Mouse (Mus musculus): ENCODE measurements around the gene Gm21876. TPM values are rescaled to one million over a fixed set of nuclear protein-coding genes. Genes with fewer than 3 reads are reported as not detected.
"Not testable (repeated sequence)": the region's sequence is repeated elsewhere in the genome, so short reads cannot be mapped to it uniquely, and the experiment has no call there.

The Gm21876 gene
- total RNA-seq (2021) (not detected), polyA plus RNA-seq (2012; rRNA removed) (not detected in 2 replicates)
- long read RNA-seq: 0 reads

GRCm38 (mm10) chrX:21175553-21175952, at the start of gene Gm21876:
Gm21876 (minus strand) TSS chrX:21175653.
- Histone ChIP-seq H3K9ac (ENCODE audit: low read depth, low read length) (no peak within 1 kb of the TSS), H3K4me3 (no peak within 1 kb of the TSS), H3K4me1 (ENCODE audit: control insufficient read depth, insufficient read depth, low read length) (no peaks in the 10 kb centered on the region), H3K79me2 (replicated peaks; ENCODE audit: control insufficient read depth, insufficient read depth, low read length) (no peaks in the 10 kb centered on the region), H3K36me3 (ENCODE audit: control insufficient read depth, insufficient read depth, low read length) (no peaks in the 10 kb centered on the region), H3K27ac (no peak within 1 kb of the TSS), H3K27me3 (ENCODE audit: control insufficient read depth, insufficient read depth, low read length) (no peaks in the 10 kb centered on the region)
- WGBS: 46% methylated on average over 3 of the region's 3 CpGs
- DNase-seq: no peak
- TF ChIP-seq POLR2A (IDR thresholded peaks at IDR 0.05; ENCODE audit: insufficient read depth, low read depth, low read length) (no peak), CTCF (IDR thresholded peaks at IDR 0.05) (no peak), EP300 (IDR thresholded peaks at IDR 0.05; ENCODE audit: insufficient read depth, low read depth, low read length) (no peak)
- intact Hi-C loops (cut with DNase I): no loop called here

- intact Hi-C loops (cut with DNase I): no loop called here
- TF ChIP-seq CTCF (IDR thresholded peaks at IDR 0.05) (no peak), POLR2A (IDR thresholded peaks at IDR 0.05; ENCODE audit: insufficient read depth, low read depth, low read length) (no peak), EP300 (IDR thresholded peaks at IDR 0.05; ENCODE audit: insufficient read depth, low read depth, low read length) (no peak)
- WGBS: 38% methylated on average over 3 of the region's 3 CpGs
These were observed 45.0 kb upstream of the Gm21876 start for GRCm38 (mm10) chrX:21220422-21220821.

GRCm38 (mm10) chrX:21146675-21147074, 28.8 kb downstream of the Gm21876 start:
- H3K27ac ChIP-seq; H3K79me2 ChIP-seq (replicated peaks; ENCODE audit: control insufficient read depth, insufficient read depth, low read length); H3K4me3 ChIP-seq; H3K9ac ChIP-seq (ENCODE audit: low read depth, low read length); H3K27me3 ChIP-seq (ENCODE audit: control insufficient read depth, insufficient read depth, low read length); H3K4me1 ChIP-seq (ENCODE audit: control insufficient read depth, insufficient read depth, low read length); intact Hi-C loops (cut with DNase I); DNase-seq; H3K36me3 ChIP-seq (ENCODE audit: control insufficient read depth, insufficient read depth, low read length): not testable (repeated sequence)
- WGBS: 88% methylated on average over 25 of the region's 25 CpGs

More at GRCm38 (mm10) chrX:21220422-21220821, 45.0 kb upstream of the Gm21876 start:
- Histone ChIP-seq H3K27ac (no peak overlapping the region), H3K4me1 (ENCODE audit: control insufficient read depth, insufficient read depth, low read length) (no peaks in the 10 kb centered on the region), H3K36me3 (ENCODE audit: control insufficient read depth, insufficient read depth, low read length) (no peaks in the 10 kb centered on the region), H3K79me2 (replicated peaks; ENCODE audit: control insufficient read depth, insufficient read depth, low read length) (no peaks in the 10 kb centered on the region), H3K4me3 (no peak overlapping the region), H3K9ac (ENCODE audit: low read depth, low read length) (no peak overlapping the region), H3K27me3 (ENCODE audit: control insufficient read depth, insufficient read depth, low read length) (no peaks in the 10 kb centered on the region)
- DNase-seq: no peak

Other genes with a start within 250 kb of the Gm21876 start
- 10 to 100 TPM in 1 of 2 experiments, 1 to 10 TPM in 1; 7.9 to 12.8 TPM for gene Cfp, start 244.1 kb downstream of the Gm21876 start, total RNA-seq (2021)
- gene Cfp, start 244.1 kb downstream of the Gm21876 start, polyA plus RNA-seq (2012; rRNA removed): 10.8 and 12.2 TPM in 2 replicates
- gene Elk1, start 225.0 kb downstream of the Gm21876 start, total RNA-seq (2021): 10 to 100 TPM in 1 of 2 experiments, 1 to 10 TPM in 1; 8.6 to 10.1 TPM
- 11.9 and 14.0 TPM in 2 replicates for gene Elk1, start 225.0 kb downstream of the Gm21876 start, polyA plus RNA-seq (2012; rRNA removed)
- gene Uxt, start 213.6 kb downstream of the Gm21876 start, total RNA-seq (2021): 10 to 100 TPM; 33.5 to 42.8 TPM
- gene Uxt, start 213.6 kb downstream of the Gm21876 start, polyA plus RNA-seq (2012; rRNA removed): 21.9 and 36.8 TPM in 2 replicates
- 1 to 10 TPM; 2.7 to 3.1 TPM for gene Zfp182, start 113.3 kb downstream of the Gm21876 start, total RNA-seq (2021)
- 0.74 and 1.6 TPM in 2 replicates for gene Zfp182, start 113.3 kb downstream of the Gm21876 start, polyA plus RNA-seq (2012; rRNA removed)
- gene Spaca5, start 107.2 kb downstream of the Gm21876 start, total RNA-seq (2021): not detected
- not detected in 2 replicates for gene Spaca5, start 107.2 kb downstream of the Gm21876 start, polyA plus RNA-seq (2012; rRNA removed)
- under 1 TPM; 0.31 to 0.41 TPM for gene Zfp300, start 86.1 kb downstream of the Gm21876 start, total RNA-seq (2021)
- gene Zfp300, start 86.1 kb downstream of the Gm21876 start, polyA plus RNA-seq (2012; rRNA removed): 0.06 and 0.12 TPM in 2 replicates
- not detected for gene Ssxa1, start 59.8 kb downstream of the Gm21876 start, total RNA-seq (2021)
- not detected in 2 replicates for gene Ssxa1, start 59.8 kb downstream of the Gm21876 start, polyA plus RNA-seq (2012; rRNA removed)